Mouse (Mus musculus) cerebellum, adult 2 months (tissue): Measurements from ENCODE around the gene Yeats4.

ENCODE experiments used
- CTCF ChIP-seq: fragments of 200-500 bp; IDR thresholded peaks from 2 replicates; pipeline ENCODE4 v1.5.1; 2011; ENCODE audit warnings: low read depth, mild to moderate bottlenecking, control low read depth, low read length, moderate library complexity, borderline replicate concordance; ENCODE audit not compliant: insufficient read depth
- POLR2A ChIP-seq: fragments of 200-500 bp; IDR thresholded peaks from 2 replicates; pipeline ENCODE4 v1.6.1; 2011; ENCODE audit warnings: low read length, control low read depth, borderline replicate concordance; ENCODE audit not compliant: insufficient read depth

GRCm38 (mm10) chr10:117199701-117200100 is 24.6 kb downstream of the Yeats4 start:
- TF ChIP-seq CTCF (no peak), POLR2A (no peak)
